Mouse (Mus musculus) layer of hippocampus, adult 2 months (tissue): ENCODE data around the gene Pcbp4. TPM values are rescaled to one million over a fixed set of nuclear protein-coding genes. Genes with fewer than 3 reads are reported as not detected.

Source experiments
- DNase-seq, 2 experiments: peaks; one replicate each; pipeline ENCODE4 v3.0.0; 2022; ENCODE audit warnings: low spot score in 2 of 2
- H3K27ac ChIP-seq: fragments of 200-600 bp; 2 replicates; pipeline ENCODE4 v1.8.1; 2022
- H3K4me3 ChIP-seq: fragments of 200-600 bp; 2 replicates; pipeline ENCODE4 v1.8.1; 2022; ENCODE audit warnings: mild to moderate bottlenecking
- CTCF ChIP-seq: fragments of 200-600 bp; conservative IDR thresholded peaks from 2 replicates; pipeline ENCODE4 v1.8.1; 2022; ENCODE audit warnings: antibody characterized with exemption, mild to moderate bottlenecking, moderate library complexity
- total RNA-seq, 2 experiments: library from RNA; stranded (reverse); gene quantifications; 2 replicates each; pipeline ENCODE4 v1.2.3; 2021

Gene Pcbp4
- total RNA-seq, 2 experiments from 2014 or later, result 187 to 205 TPM

DNA sequence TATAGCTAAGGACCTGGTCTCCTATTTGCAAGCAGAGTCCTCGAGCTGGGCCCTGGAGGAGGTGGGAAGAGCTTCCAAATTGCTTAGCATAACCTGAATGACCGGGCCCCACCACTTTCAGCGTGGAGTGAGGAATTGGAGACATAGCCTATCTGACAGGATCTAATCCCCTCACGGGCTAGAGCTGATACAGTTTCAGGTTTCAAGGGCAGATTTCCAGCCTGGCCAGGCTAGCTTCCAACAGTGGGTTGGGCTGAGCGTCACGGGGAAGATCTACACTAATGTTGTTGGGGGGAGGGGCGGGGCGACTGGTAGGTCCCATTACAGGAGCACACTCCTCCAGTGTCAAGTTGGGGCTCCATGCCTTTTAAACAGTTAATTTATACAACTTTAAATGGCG is 2.4 kb upstream of the Pcbp4 start:
- no peak overlapping the region for H3K4me3 ChIP-seq
- H3K27ac ChIP-seq, result no peak overlapping the region; the same call in 1 of the 2 replicates
- DNase-seq, result no peak
- TF ChIP-seq CTCF, result no peak

DNA sequence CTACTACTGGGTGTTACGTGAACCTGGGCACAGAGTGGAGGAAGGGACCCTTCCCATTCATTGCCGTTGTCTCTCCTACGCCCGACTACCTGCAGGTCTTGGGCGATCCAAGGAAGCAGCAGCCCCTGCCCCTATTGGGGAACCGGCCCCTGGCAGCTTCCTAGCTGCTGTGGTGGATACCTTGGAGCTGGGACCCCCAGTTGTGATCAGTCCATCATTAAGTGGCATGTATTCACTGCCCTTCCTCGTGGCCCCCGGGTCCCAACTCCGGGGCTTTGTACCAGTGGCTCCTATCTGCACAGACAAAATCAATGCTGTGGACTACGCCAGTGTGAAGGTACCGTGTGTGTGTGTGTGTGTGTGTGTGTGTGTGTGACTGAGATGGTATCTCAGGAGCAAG is 1.8 kb upstream of the Pcbp4 start:
- no peak for TF ChIP-seq CTCF
- Histone ChIP-seq H3K27ac (no peak overlapping the region), H3K4me3 (no peak overlapping the region)
- DNase-seq, result no peak

DNA sequence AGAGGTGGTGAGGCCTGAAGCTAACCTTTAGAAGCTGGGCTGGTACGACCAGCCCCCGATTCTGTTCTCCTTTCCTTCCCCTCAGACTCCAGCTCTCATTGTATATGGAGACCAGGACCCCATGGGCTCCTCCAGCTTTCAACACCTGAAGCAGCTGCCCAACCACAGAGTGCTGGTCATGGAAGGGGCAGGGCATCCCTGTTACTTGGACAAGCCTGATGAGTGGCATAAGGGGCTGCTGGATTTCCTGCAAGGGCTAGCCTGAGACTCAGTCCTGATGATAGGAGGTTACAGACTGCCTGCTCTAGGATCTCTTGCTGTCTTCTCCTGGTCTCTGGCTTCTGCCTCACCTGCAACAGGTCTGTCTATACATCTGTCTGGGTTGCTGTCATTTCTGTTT is 1.2 kb upstream of the Pcbp4 start:
- Histone ChIP-seq H3K4me3 (no peak overlapping the region), H3K27ac (no peak overlapping the region)
- TF ChIP-seq CTCF, result no peak
- DNase-seq, result no peak

DNA sequence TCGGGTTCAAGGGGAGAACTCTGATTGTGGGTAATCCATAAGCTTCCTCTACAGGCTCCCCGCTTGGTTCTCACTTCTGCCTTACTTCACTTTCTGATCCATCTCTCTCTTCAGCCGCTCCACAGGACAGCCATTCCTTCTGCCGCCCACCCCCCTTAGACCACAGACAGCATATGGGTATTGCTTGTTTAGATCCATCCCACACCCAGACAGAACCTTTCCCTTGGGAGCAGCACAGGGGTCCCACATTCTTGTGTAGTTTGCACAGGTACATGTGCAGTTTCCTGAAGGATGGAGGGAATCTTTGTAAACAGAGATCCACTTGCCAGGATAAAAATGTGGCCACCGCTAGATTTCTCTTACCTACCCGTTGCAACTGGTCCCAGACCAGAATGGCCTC is 740 bp upstream of the Pcbp4 start:
- no peak for DNase-seq
- H3K27ac ChIP-seq, result peak overlapping the region; percentile 97; the same call in 1 of the 2 replicates
- H3K4me3 ChIP-seq, result peak overlapping the region; percentile 71; the same call in 1 of the 2 replicates
- no peak for TF ChIP-seq CTCF

DNA sequence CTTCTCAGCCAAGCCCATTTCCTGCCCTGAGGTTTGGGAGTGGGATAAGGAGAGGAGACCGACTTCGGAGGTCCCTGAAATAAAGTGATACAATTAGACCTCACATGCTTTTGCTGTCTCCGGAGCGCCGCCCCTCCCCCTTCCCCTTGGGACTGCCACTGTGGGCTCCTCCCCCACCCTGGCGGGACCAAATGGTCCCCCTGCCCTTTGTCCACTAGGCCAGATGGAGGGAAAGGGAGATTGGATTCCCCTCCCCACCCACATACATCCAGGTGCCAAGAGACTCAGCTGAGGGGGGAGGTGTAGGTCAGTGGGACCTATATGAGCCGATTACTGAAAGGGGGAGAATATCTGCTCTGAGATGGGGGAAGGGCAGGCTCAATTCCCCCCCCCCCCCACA is 270 bp upstream of the Pcbp4 start:
- no peak for TF ChIP-seq CTCF
- peak overlapping the region; percentile 71 for H3K4me3 ChIP-seq
- no peak for DNase-seq
- H3K27ac ChIP-seq, result peak overlapping the region; percentile 97

DNA sequence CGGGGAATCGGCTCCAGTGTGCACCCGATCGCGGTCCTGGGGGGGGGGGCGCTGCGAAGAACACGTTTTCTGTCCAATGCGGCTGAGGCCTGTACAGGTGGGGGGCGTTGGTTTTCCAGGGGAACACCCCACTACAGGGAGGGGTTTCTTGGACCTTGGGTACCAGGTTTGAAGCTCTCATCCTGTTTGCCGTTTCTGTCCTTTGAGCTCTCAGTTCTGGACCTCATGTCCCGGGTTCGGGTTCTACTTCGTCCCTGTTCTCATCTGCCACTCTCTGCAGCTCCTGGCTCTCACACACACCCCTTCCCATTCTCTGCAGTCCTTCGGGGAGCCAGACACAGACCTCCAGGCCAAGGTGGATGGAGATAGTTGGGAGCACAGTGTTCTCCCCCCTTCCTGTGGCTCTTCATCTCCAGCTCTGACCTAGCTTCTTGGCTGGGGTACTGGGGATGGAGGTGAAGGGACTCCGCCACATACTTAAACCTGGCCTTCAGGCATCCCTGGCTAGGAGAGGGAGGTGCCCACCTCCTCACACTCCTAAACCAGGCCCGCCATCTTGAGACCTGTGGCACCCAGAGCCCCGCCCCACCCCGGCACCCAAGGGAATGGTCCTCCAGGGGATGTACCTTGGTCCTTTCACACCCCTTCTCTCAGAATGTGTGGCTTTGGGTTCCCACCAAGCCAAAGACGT is 1.1 kb downstream of the Pcbp4 start:
- peak overlapping the region; percentile 72 for H3K4me3 ChIP-seq
- H3K27ac ChIP-seq, result peak overlapping the region; percentile 93
- DNase-seq, result no peak
- no peak for TF ChIP-seq CTCF

DNA sequence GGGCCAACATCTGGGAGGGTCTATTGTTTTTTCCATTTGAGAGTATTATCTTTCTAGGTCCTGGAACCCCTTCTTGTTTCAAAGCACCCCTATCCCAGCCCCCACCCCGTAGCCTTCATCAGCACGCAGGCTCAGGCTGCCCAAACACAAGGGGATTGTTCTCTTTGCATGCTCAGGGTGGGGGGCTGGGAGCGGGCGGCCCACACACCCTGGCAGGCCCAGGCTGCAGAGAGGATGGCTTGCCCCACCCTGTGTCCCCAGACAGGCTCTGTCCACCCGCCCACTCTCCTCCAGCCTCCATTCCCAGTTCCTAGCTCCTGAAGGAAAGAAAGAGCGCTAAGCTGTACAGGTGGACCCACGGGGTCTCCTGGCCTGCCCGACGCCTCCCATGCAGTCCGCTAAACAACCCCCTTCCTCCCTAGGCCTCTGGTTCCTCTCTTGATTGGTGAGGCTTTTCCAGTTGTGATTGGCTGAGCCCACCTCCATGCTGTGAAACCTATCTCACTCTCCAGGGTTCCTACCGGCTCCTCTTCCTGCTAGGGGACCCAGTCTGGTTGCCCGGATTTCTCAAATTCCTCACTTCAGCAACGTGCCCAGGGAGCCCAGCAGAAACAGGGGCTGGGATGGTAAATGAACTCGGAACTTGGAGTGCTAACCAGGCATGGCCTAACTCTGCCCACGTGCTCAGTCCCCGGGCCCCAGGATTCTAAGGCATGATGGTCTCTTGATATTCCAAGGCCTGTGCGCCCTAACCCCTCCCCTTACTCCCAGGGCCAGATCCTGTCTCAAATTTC is 2.0 kb downstream of the Pcbp4 start:
- DNase-seq, result no peak
- TF ChIP-seq CTCF, result no peak
- Histone ChIP-seq H3K4me3 (peak overlapping the region; percentile 72), H3K27ac (peak overlapping the region; percentile 93)

DNA sequence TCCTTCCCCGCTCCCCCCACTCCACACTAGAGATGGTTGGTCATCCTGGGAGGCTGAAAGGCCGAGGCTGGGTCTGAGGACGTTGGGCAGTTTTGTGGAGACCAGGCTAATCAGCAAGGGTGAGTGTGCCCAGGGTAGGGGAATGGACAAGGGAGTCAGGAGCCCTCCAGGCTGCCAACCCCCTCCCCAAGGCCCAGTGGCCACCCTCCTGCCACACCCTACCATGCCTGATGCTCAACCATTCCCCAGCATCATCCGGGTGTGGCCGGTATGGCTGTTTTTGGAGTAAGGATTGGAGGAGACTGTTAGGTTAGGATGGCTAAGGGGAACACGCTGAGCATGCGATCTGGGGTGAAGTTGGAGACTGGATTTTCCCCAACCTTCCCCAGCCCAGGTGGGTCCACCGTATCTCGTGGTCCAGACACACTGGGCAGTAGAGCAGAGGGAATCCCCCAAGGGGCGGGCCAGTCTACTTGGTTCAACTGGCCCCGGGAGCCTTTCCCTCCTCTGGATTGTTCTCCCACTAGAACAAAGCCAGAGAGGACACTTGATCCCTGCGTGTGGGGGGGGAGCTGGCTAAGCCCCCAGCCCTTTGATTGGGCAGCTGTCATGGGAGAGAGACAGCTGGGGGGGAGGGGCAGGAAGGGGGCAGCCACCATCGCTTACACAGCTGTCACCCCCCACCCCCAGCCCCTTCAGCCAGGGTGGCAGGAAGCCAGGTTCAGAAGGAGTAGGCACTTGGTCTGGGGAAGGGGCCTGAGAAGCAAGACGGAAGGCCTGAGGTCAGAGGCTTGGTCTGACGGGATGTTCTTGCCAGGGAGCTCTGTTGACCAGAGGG is 3.5 kb downstream of the Pcbp4 start:
- Histone ChIP-seq H3K27ac (peak overlapping the region; percentile 93; the same call in 1 of the 2 replicates), H3K4me3 (peak overlapping the region; percentile 72)
- no peak for DNase-seq
- TF ChIP-seq CTCF, result no peak

DNA sequence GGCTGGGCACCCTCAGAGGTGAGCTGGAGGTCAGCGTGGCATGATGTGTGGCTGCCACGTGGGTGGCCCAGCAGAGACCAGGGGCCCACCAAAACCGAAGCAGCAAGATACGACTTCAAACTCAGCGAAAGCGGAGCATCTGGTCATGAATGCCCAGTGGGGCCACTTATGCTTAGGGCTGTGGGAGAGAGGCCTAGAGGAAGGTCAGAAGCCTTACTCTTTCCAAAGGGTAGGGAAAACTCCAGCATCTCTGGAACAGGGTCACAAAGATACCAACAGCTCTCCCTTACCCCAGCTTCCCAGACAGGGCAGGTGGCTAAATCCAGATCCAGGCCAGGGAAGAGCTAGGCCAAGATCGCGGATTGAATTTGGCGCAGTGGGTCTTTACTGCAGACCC is 4.1 kb downstream of the Pcbp4 start:
- peak overlapping the region; percentile 93; the same call in 1 of the 2 replicates for H3K27ac ChIP-seq
- no peak for DNase-seq
- no peak overlapping the region for H3K4me3 ChIP-seq
- no peak for TF ChIP-seq CTCF

DNA sequence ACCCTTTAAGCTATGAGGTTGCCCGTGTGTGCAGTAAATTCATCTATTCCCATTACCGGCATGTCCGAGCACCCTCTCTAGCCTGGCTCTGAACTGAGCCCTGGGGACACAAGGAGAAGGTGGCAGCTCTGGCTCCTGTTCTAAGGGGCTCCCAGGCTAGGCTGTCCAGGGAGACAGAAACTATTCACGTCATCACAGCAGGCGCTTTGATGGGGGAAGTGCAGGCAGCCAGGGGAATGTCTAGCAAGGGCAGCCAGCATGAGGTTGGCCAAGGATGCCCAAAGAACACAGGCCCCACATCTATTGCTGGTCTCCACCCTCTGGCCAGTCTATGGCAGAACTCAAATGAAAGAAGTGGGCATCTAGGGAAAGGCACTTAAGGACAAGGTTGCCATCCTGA is 4.8 kb downstream of the Pcbp4 start:
- no peak for TF ChIP-seq CTCF
- Histone ChIP-seq H3K4me3 (no peak overlapping the region), H3K27ac (peak overlapping the region; percentile 93; the same call in 1 of the 2 replicates)
- no peak for DNase-seq

DNA sequence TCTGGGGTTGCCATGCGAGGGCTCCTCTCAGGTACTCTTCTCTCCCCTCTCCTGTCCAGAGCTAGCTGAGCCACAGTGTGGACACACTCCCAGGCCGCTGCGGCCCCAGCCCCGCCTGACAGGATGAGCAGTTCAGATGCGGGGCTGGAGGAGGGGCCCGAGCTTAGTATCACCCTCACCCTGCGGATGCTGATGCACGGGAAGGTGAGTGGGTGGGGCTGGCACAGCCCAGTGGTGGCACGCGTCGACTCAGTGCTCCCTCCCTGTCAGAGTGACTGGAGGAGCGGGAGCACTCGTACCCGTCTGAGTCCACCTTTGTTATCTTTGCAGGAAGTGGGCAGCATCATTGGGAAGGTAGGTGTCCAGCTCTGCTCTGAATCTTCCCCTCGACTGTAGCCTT is 6.9 kb downstream of the Pcbp4 start:
- H3K4me3 ChIP-seq, result no peak overlapping the region
- TF ChIP-seq CTCF, result no peak
- H3K27ac ChIP-seq, result peak overlapping the region; percentile 72
- no peak for DNase-seq

DNA sequence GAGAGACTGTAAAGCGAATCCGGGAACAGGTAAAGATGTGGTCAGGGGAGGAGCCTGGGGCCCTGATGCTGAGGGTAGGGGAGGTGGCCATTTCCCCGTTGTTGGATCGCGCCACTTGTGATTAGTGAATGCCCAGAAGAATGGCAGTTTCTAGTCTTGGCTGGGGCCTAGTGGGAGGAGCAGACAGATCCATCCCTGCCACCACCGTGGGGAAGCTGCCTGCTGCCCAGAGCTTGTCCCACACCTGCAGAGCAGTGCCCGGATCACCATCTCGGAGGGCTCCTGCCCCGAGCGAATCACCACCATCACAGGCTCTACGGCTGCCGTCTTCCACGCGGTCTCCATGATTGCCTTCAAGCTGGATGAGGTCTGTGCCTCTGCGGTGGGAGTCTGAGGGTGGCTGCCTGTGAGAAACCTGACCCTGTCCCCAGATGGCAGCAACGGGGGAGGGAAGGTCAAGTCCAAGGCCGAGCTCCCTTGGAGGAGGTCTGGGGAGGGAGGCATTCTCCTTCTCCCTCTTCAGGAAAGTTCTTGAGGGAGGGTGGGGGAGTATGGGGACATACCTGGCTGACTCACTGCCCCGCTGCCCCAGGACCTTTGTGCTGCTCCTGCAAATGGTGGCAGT is 7.4 kb downstream of the Pcbp4 start:
- Histone ChIP-seq H3K4me3 (peak overlapping the region; percentile 13; the same call in 1 of the 2 replicates), H3K27ac (peak overlapping the region; percentile 72)
- no peak for DNase-seq
- no peak for TF ChIP-seq CTCF
